Mouse (Mus musculus) adrenal gland, adult (tissue): Measurements from ENCODE around the gene Gm12888.
"Not testable (repeated sequence)": the region's sequence is repeated elsewhere in the genome, so short reads cannot be mapped to it uniquely, and the experiment has no call there.

Experiments used
- DNase-seq, 2 experiments: peaks; one replicate each; pipeline ENCODE4 v3.0.0; 2022 to 2023; ENCODE audit warnings: low spot score in 1 of 2; ENCODE audit not compliant: inconsistent age in 2 of 2

The Gm12888 gene

GRCm38 (mm10) chr4:121324817-121325216 is at the start of gene Gm12888:
Gm12888 (minus strand) TSS chr4:121324917.
- not testable (repeated sequence) for DNase-seq
